Mouse (Mus musculus): Measurements from ENCODE around the gene Tor1aip1. TPM values are rescaled to one million over a fixed set of nuclear protein-coding genes. Genes with fewer than 3 reads are reported as not detected.
A peak's percentile ranks its signal among the peaks of the same experiment; 100 is the strongest.

Tor1aip1 gene
- polyA plus RNA-seq, 1 experiment = 60.3 TPM

DNA sequence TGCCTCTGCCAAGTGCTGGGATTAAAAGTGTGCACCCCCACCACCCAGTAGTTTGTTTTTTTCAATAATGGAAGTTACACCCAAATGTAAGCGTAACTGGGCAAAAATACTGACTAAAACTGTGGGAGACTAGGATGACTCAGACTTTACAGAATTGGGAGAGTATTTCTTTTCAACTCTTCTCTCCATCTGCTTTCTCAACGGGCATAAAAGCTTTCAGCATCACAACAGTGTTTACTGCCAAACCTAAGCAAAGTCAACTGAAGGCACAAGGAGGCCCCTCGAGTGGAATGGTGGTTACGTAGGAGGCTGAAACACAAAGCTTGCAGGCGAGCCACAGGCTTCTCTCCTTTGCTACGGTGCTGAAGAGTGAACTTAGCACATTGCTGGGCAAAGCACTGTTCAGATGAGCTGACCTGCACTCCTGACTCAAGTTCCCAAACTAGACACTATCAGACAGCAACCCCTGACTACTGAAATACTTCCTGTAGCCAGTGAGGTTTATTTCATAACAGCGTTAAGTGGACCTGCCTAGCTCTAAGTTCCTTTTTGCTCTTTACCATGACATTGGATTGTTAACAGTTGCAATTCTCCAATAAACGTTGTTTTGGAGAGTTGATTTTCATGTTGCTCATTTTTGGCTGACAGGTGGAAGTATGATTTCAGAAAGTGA, 11.3 kb downstream of the Tor1aip1 start:
- peaks cover 2% of the 10 kb centered on the region; the same call in 1 of the 2 replicates for H3K4me1 ChIP-seq (ENCODE audit: control insufficient read depth, insufficient read depth, low read length)
- 35% methylated on average over 8 of the region's 8 CpGs for WGBS
- peak overlapping the region; percentile 4 for H3K4me3 ChIP-seq (replicated peaks; ENCODE audit: control insufficient read depth, low read depth, low read length)
- TF ChIP-seq CTCF (IDR thresholded peaks at IDR 0.05; ENCODE audit: control insufficient read depth, insufficient read depth, low read length) (no peak), POLR2A (IDR thresholded peaks at IDR 0.05; ENCODE audit: borderline replicate concordance, control insufficient read depth, low read depth, low read length) (no peak)
- H3K27ac ChIP-seq (ENCODE audit: control insufficient read depth, insufficient read depth, low read depth, low read length, poor library complexity) = peak overlapping the region; percentile 69

DNA sequence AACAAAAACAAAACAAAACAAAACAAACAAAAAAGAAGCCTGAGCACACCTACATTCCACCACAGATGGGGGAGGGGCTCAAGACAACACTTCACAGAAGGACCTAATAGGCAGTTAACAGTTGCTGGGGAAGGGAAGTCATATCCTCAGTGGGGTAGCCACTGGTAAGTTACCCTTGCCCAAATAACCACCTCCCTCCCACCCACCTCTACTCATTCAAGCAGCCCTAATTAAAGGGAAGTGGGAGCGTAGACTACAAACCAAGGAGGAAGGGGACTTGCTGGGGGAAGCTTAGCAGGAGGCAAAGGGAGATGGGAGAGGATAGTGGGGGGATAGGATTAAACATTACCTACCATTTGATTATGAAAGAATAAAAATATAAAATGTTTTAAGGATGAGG, 15.9 kb downstream of the Tor1aip1 start:
- WGBS = 58% methylated on average over 1 of the region's 1 CpGs
- TF ChIP-seq POLR2A (IDR thresholded peaks at IDR 0.05; ENCODE audit: borderline replicate concordance, control insufficient read depth, low read depth, low read length) = no peak
- TF ChIP-seq CTCF (IDR thresholded peaks at IDR 0.05; ENCODE audit: control insufficient read depth, insufficient read depth, low read length) = no peak
- no peak overlapping the region for H3K27ac ChIP-seq (ENCODE audit: control insufficient read depth, insufficient read depth, low read depth, low read length, poor library complexity)
- H3K4me1 ChIP-seq (ENCODE audit: control insufficient read depth, insufficient read depth, low read length) = no peaks in the 10 kb centered on the region; the same call in 1 of the 2 replicates
- no peak overlapping the region for H3K4me3 ChIP-seq (replicated peaks; ENCODE audit: control insufficient read depth, low read depth, low read length)

DNA sequence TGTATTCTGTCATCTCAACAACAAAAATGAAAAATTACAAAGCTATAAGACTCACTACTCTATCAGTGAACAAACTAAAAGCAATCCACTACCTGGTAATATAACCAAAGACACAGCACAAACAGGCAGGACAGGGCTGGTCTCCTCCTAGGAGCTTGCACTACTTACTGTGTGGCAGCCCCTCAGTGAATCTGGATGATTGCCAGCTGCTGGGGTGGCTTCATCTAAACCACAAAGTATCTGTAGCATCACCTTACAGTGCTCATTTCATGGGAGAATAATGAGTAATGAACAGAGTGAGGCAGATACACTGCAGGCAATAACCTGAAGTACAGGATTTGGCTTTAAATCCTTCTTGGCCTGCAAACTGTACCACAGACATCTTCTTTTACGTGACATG, 16.5 kb downstream of the Tor1aip1 start:
- H3K4me3 ChIP-seq (replicated peaks; ENCODE audit: control insufficient read depth, low read depth, low read length) = no peak overlapping the region
- no peak for TF ChIP-seq POLR2A (IDR thresholded peaks at IDR 0.05; ENCODE audit: borderline replicate concordance, control insufficient read depth, low read depth, low read length)
- TF ChIP-seq CTCF (IDR thresholded peaks at IDR 0.05; ENCODE audit: control insufficient read depth, insufficient read depth, low read length) = no peak
- no peaks in the 10 kb centered on the region; the same call in 1 of the 2 replicates for H3K4me1 ChIP-seq (ENCODE audit: control insufficient read depth, insufficient read depth, low read length)
- 63% methylated on average over 1 of the region's 1 CpGs for WGBS
- H3K27ac ChIP-seq (ENCODE audit: control insufficient read depth, insufficient read depth, low read depth, low read length, poor library complexity) = no peak overlapping the region

DNA sequence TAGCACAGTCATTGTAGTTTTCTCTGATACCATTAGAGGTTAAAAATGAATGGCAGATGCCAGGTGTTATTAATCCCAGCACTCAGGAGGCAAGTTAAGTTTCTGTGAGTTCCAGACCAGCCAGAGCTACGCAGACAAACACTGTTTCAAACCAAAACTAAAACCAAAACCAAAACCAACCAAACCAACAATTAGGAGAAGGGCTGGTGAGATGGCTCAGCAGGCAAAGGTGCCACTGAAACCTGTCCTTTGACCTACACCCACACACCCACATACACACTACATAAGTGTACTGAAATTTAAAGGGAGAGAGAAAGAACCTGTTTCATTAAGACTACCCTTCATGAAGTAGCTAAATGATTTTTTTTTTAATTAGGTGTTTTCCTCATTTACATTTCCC, 27.3 kb downstream of the Tor1aip1 start:
- H3K27ac ChIP-seq (ENCODE audit: control insufficient read depth, insufficient read depth, low read depth, low read length, poor library complexity) = no peak overlapping the region
- no peaks in the 10 kb centered on the region; the same call in 1 of the 2 replicates for H3K4me1 ChIP-seq (ENCODE audit: control insufficient read depth, insufficient read depth, low read length)
- TF ChIP-seq CTCF (IDR thresholded peaks at IDR 0.05; ENCODE audit: control insufficient read depth, insufficient read depth, low read length) = no peak
- no peak for TF ChIP-seq POLR2A (IDR thresholded peaks at IDR 0.05; ENCODE audit: borderline replicate concordance, control insufficient read depth, low read depth, low read length)
- WGBS = 81% methylated on average over 1 of the region's 1 CpGs
- no peak overlapping the region for H3K4me3 ChIP-seq (replicated peaks; ENCODE audit: control insufficient read depth, low read depth, low read length)

DNA sequence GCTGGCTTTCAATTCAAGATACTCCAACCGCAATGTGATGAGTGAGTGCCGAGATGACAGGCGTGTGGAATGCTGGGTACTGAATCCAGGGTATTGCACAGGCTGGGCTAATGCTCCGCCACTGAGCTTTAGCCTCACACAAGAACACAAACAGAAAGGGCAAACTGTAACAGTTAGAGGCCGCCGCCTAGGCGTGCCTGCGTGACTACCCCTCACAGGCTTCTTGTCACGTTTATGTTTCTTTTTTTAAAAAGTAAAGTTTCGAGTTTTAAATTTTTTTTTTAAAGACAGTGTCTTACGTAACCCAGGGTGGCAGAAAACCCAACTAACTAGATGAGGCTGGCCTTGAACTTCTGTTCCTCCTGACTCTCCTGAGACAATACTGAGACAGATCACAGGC, 30.4 kb downstream of the Tor1aip1 start:
- H3K4me1 ChIP-seq (ENCODE audit: control insufficient read depth, insufficient read depth, low read length) = no peaks in the 10 kb centered on the region; the same call in 1 of the 2 replicates
- no peak overlapping the region for H3K27ac ChIP-seq (ENCODE audit: control insufficient read depth, insufficient read depth, low read depth, low read length, poor library complexity)
- WGBS = 80% methylated on average over 11 of the region's 11 CpGs
- TF ChIP-seq CTCF (IDR thresholded peaks at IDR 0.05; ENCODE audit: control insufficient read depth, insufficient read depth, low read length) (no peak), POLR2A (IDR thresholded peaks at IDR 0.05; ENCODE audit: borderline replicate concordance, control insufficient read depth, low read depth, low read length) (no peak)
- no peak overlapping the region for H3K4me3 ChIP-seq (replicated peaks; ENCODE audit: control insufficient read depth, low read depth, low read length)

DNA sequence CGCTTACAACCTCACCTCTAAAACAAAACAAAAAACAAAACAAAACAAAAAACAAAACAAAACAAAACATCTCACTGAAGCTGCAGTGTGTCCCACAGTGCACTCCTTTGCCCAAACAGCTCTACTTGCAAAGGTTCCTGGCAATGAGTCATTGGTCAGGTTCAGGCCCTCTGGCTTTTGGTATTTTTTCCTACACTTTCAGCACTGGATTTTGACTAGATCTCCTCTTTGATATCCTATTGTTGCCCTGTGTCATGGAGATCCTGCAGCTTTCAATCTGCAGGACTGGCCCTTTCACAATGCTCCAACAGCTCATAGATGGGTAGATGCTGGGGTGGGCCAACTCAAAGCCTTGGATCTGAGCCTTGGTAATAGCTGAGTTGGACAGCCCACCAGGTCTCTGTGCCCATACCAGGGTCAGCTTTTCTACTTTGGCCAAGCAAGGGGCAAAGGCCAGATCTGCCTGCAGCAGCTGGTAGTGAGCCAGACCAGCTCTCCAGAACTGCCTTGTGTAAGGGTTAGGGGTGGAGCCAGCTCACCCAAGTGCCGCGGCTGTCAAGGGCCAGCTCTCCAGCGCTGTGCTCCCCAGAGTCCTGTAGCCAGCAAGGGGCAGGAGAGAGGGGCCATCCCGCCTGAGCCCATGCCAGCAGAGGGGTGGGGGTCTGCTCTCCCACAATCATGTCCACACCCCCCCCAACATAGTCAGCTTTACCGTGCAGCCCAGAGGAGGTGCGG, 32.9 kb downstream of the Tor1aip1 start:
- Histone ChIP-seq H3K27ac (ENCODE audit: control insufficient read depth, insufficient read depth, low read depth, low read length, poor library complexity) (no peak overlapping the region), H3K4me3 (replicated peaks; ENCODE audit: control insufficient read depth, low read depth, low read length) (no peak overlapping the region), H3K4me1 (ENCODE audit: control insufficient read depth, insufficient read depth, low read length) (no peaks in the 10 kb centered on the region; the same call in 1 of the 2 replicates)
- WGBS = 90% methylated on average over 7 of the region's 7 CpGs
- TF ChIP-seq POLR2A (IDR thresholded peaks at IDR 0.05; ENCODE audit: borderline replicate concordance, control insufficient read depth, low read depth, low read length) (no peak), CTCF (IDR thresholded peaks at IDR 0.05; ENCODE audit: control insufficient read depth, insufficient read depth, low read length) (no peak)

DNA sequence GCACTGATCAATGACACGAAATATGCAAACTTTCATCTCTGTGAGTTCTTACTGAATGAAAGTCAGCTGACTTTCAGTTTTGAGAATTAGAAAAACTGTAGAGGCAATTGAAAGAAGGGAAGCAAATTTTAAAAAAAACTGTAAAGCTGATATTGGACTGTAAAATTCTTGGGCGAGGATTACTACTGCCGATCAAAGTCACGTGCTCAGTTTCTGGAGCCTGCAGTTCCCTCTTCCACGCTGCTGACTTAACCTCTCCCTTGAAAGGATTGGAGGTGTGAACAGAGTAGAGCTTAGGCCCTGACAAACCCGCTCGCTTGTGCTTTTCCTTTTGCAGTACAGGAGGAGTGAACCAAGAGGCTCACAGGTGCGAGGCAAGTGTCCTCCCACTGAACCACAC, 33.9 kb downstream of the Tor1aip1 start:
- Histone ChIP-seq H3K4me3 (replicated peaks; ENCODE audit: control insufficient read depth, low read depth, low read length) (no peak overlapping the region), H3K27ac (ENCODE audit: control insufficient read depth, insufficient read depth, low read depth, low read length, poor library complexity) (no peak overlapping the region), H3K4me1 (ENCODE audit: control insufficient read depth, insufficient read depth, low read length) (no peaks in the 10 kb centered on the region)
- TF ChIP-seq POLR2A (IDR thresholded peaks at IDR 0.05; ENCODE audit: borderline replicate concordance, control insufficient read depth, low read depth, low read length) = no peak
- TF ChIP-seq CTCF (IDR thresholded peaks at IDR 0.05; ENCODE audit: control insufficient read depth, insufficient read depth, low read length) = no peak
- WGBS = 78% methylated on average over 8 of the region's 8 CpGs

DNA sequence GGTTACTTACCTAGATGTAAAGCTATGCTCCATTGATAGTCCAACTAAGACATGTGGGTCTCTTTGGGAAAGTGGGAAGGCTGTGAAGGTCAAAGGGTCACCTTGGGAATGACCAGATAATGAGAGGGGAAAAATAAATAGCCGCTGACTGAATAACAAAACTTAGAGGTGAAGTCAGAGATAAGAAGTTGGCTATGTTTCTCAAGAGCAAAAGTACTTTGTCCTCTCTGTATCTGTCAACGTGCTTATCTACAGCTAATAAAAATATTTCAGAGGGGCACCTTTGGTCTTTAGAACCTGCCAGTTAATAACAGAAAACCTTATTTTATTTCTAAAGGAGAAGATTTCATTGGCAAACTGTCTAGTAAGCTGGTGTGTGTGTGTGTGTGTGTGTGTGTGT, 40.7 kb downstream of the Tor1aip1 start:
- 63% methylated on average over 2 of the region's 2 CpGs for WGBS
- TF ChIP-seq POLR2A (IDR thresholded peaks at IDR 0.05; ENCODE audit: borderline replicate concordance, control insufficient read depth, low read depth, low read length) (no peak), CTCF (IDR thresholded peaks at IDR 0.05; ENCODE audit: control insufficient read depth, insufficient read depth, low read length) (no peak)
- H3K4me1 ChIP-seq (ENCODE audit: control insufficient read depth, insufficient read depth, low read length) = no peaks in the 10 kb centered on the region
- no peak overlapping the region for H3K4me3 ChIP-seq (replicated peaks; ENCODE audit: control insufficient read depth, low read depth, low read length)
- H3K27ac ChIP-seq (ENCODE audit: control insufficient read depth, insufficient read depth, low read depth, low read length, poor library complexity) = no peak overlapping the region
